Mouse (Mus musculus): ENCODE results near the gene Wfdc16.

Wfdc16 gene

DNA sequence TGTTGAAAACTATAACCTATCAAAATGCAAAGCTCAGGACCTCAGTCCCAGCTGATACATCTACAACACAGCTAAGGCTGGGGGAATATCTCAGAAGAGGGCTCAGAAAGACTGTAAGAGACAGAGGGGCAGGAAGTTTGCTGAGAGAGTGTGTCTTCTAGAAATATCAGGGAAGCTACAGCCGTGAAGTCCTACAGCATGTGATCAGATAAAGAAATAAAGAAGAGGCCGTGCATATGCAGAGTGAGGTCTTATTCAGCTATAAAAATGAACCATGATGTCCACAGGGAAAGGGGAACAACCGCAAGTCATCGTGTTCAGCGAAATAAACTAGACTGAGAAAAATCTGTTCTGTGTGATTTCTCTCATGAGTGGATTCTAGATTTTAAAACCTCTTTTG lies 31.7 kb upstream of the Wfdc16 start:
- TF ChIP-seq NANOG (IDR thresholded peaks at IDR 0.05; ENCODE audit: borderline replicate concordance, low read length) (no peak), POU5F1 (IDR thresholded peaks at IDR 0.05; ENCODE audit: borderline replicate concordance, low read length) (no peak), CTCF (conservative IDR thresholded peaks at IDR 0.05; ENCODE audit: low read length) (no peak)
- H3K4me3 ChIP-seq (replicated peaks; ENCODE audit: low read length) = no peak overlapping the region
- H3K9me3 ChIP-seq (ENCODE audit: low read length) = peaks cover 22% of the 10 kb centered on the region
- no peaks in the 10 kb centered on the region for H3K4me1 ChIP-seq (replicated peaks; ENCODE audit: low read depth, low read length)
- peaks cover 2% of the 10 kb centered on the region; the same call in 1 of the 2 replicates for H3K27me3 ChIP-seq (ENCODE audit: insufficient read depth, low read length)
- no peaks in the 10 kb centered on the region for H3K36me3 ChIP-seq (ENCODE audit: insufficient read depth, low read length)

DNA sequence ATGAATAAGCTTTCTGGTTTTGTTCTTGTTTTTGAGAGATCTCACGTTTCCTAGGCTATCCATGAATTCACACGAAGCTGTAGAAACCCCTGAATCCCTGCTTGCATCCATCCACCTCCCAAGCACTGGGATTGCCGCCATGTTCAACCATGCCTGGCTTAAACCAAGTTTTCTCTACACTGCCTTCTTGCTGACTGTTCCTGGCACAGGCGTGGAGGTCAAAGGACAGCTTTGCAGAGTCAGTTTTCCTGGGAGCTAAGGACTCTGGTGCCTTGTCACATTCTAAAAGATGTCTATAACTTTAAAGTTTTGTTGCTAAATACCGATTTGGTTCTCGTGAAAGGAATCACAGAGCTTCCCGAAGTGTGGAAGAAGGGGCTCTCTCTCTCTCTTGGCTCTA lies 26.3 kb upstream of the Wfdc16 start:
- TF ChIP-seq CTCF (conservative IDR thresholded peaks at IDR 0.05; ENCODE audit: low read length) = no peak
- no peak for TF ChIP-seq NANOG (IDR thresholded peaks at IDR 0.05; ENCODE audit: borderline replicate concordance, low read length)
- TF ChIP-seq POU5F1 (IDR thresholded peaks at IDR 0.05; ENCODE audit: borderline replicate concordance, low read length) = no peak
- H3K9me3 ChIP-seq (ENCODE audit: low read length) = peaks cover 19% of the 10 kb centered on the region
- no peak overlapping the region for H3K4me3 ChIP-seq (replicated peaks; ENCODE audit: low read length)

DNA sequence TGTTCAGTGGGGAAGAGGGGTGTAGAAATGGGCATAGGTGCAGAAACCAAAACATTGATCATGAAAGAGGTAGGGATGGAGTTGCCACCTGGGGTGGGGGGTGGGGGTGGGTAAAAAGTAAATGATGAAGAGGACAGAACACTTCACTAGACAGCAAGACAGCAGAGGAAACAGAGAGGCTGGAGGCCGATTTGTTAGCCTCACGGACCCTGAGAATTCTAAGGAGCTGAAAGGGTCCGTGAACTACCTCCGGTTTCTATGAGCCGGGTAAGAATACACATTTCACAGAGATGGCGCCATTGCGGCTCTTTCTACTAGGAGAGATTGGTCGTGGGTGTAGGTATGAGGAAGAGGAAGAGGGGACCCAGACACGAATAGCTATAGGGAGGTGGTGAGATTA lies 17.9 kb upstream of the Wfdc16 start, which contains the start of gene Wfdc9:
TSS of gene Wfdc9 (minus strand) at position 101 of the 400 bp plus-strand sequence.
- TF ChIP-seq CTCF (conservative IDR thresholded peaks at IDR 0.05; ENCODE audit: low read length) = no peak
- no peak for TF ChIP-seq NANOG (IDR thresholded peaks at IDR 0.05; ENCODE audit: borderline replicate concordance, low read length)
- no peak for TF ChIP-seq POU5F1 (IDR thresholded peaks at IDR 0.05; ENCODE audit: borderline replicate concordance, low read length)
- Histone ChIP-seq H3K4me1 (replicated peaks; ENCODE audit: low read depth, low read length) (peaks cover 14% of the 10 kb centered on the region), H3K9me3 (ENCODE audit: low read length) (no peaks in the 10 kb centered on the region), H3K4me3 (replicated peaks; ENCODE audit: low read length) (peak within 1 kb of the TSS; percentile 29), H3K27me3 (ENCODE audit: insufficient read depth, low read length) (peaks cover 21% of the 10 kb centered on the region), H3K36me3 (ENCODE audit: insufficient read depth, low read length) (no peaks in the 10 kb centered on the region)

More for the DNA sequence above, 26.3 kb upstream of the Wfdc16 start:
- no peaks in the 10 kb centered on the region for H3K4me1 ChIP-seq (replicated peaks; ENCODE audit: low read depth, low read length)
- H3K36me3 ChIP-seq (ENCODE audit: insufficient read depth, low read length) = no peaks in the 10 kb centered on the region
- 0 out of 2 replicates have a peak, but pooled peaks cover 1% of the 10 kb centered on the region for H3K27me3 ChIP-seq (ENCODE audit: insufficient read depth, low read length)

DNA sequence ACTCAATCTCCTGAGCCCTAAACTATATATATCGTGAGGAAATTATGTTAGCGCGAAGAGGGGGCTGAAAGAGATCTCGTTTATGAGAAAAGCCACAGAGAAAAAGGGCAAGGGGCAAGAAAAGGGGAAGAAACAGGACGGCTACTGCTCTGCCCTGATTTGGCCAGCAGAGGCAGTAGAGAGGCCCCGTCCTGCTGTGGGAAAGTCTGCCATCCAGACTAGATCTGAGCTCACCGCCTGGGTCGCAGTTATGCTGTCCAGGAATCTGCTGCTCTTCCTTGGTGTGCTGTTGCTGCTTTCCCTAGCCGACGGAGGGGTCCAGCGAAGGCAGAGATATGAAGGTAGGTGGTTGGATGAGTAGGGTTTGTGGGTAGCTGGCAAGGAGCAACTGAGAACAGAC lies 17.3 kb upstream of the Wfdc16 start, which contains the start of gene Wfdc10:
TSS of gene Wfdc10 (plus strand) at position 189 of the 400 bp plus-strand sequence.
- no peaks in the 10 kb centered on the region for H3K36me3 ChIP-seq (ENCODE audit: insufficient read depth, low read length)
- H3K4me1 ChIP-seq (replicated peaks; ENCODE audit: low read depth, low read length) = peaks cover 14% of the 10 kb centered on the region
- H3K9me3 ChIP-seq (ENCODE audit: low read length) = no peaks in the 10 kb centered on the region
- peaks cover 21% of the 10 kb centered on the region for H3K27me3 ChIP-seq (ENCODE audit: insufficient read depth, low read length)
- H3K4me3 ChIP-seq (replicated peaks; ENCODE audit: low read length) = peak within 1 kb of the TSS; percentile 29
- TF ChIP-seq POU5F1 (IDR thresholded peaks at IDR 0.05; ENCODE audit: borderline replicate concordance, low read length) (no peak), CTCF (conservative IDR thresholded peaks at IDR 0.05; ENCODE audit: low read length) (peak; percentile 99)

DNA sequence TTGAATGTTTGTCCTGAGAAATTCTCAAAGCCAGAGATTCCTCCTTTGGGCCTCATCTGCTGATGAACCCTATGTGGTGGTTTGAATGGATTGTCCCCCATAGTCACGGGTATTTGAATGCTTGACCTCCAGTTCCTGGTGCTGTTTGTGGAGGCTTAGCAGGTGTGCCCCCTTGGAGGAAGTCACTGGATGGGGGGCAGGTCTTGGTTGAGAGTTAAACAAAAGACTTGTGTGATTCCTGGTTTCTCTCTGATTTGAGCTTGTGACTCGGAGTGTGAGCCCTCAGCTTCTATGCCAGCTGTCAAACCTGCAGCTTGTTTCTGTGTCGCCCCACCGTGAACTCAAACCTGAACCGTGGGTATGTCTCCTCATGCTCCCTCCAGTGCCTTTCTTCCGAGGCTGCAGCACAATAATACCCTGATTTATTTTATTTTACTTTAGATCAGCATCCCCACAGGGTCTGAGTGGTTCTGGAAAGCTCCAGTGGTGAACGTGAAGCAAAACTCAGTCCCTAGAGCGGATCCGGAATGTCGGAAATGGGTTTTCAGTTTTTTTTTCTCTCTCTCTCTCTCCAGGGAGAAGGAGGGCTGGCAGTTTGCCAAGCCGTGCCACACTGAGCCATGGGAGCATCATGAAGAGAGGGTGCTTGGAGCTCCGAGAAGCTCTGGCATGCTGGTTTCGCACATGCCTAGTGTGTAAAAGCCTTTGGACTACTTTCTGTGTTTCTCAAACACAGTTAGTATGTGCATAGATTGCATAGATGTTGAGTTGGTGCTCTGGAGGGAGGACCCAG lies 3.5 kb upstream of the Wfdc16 start:
- Histone ChIP-seq H3K4me1 (replicated peaks; ENCODE audit: low read depth, low read length) (peaks cover 21% of the 10 kb centered on the region), H3K4me3 (replicated peaks; ENCODE audit: low read length) (0 out of 2 replicates have a peak overlapping the region, but pooled peaks have one; percentile 3), H3K27me3 (ENCODE audit: insufficient read depth, low read length) (no peaks in the 10 kb centered on the region), H3K36me3 (ENCODE audit: insufficient read depth, low read length) (no peaks in the 10 kb centered on the region), H3K9me3 (ENCODE audit: low read length) (no peaks in the 10 kb centered on the region)
- no peak for TF ChIP-seq CTCF (conservative IDR thresholded peaks at IDR 0.05; ENCODE audit: low read length)
- no peak for TF ChIP-seq POU5F1 (IDR thresholded peaks at IDR 0.05; ENCODE audit: borderline replicate concordance, low read length)
- TF ChIP-seq NANOG (IDR thresholded peaks at IDR 0.05; ENCODE audit: borderline replicate concordance, low read length) = no peak; the same call in 1 of the 2 replicates

DNA sequence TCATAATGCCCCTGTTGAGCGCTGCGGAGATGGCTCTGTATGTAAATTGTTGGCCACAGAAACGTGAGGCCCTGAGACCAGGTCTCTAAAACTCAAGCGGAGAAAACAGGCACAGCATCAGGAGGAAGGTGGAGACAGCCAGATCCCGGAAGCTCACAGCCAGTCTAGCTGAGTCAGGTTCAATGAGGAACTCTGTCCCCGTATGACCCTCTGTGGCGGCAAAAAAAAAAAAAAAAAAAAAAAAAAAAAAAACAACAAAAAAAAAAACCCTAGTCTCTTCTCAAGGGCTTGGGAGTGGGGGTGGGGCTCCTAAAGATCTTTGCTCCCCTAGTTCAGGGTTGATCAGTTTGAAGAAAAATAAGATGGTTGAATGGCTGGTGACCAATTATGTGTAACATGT lies 2.5 kb upstream of the Wfdc16 start:
- no peak for TF ChIP-seq CTCF (conservative IDR thresholded peaks at IDR 0.05; ENCODE audit: low read length)
- TF ChIP-seq NANOG (IDR thresholded peaks at IDR 0.05; ENCODE audit: borderline replicate concordance, low read length) = no peak
- TF ChIP-seq POU5F1 (IDR thresholded peaks at IDR 0.05; ENCODE audit: borderline replicate concordance, low read length) = no peak
- Histone ChIP-seq H3K4me1 (replicated peaks; ENCODE audit: low read depth, low read length) (peaks cover 21% of the 10 kb centered on the region), H3K4me3 (replicated peaks; ENCODE audit: low read length) (no peak overlapping the region), H3K9me3 (ENCODE audit: low read length) (no peaks in the 10 kb centered on the region), H3K27me3 (ENCODE audit: insufficient read depth, low read length) (no peaks in the 10 kb centered on the region), H3K36me3 (ENCODE audit: insufficient read depth, low read length) (no peaks in the 10 kb centered on the region)

DNA sequence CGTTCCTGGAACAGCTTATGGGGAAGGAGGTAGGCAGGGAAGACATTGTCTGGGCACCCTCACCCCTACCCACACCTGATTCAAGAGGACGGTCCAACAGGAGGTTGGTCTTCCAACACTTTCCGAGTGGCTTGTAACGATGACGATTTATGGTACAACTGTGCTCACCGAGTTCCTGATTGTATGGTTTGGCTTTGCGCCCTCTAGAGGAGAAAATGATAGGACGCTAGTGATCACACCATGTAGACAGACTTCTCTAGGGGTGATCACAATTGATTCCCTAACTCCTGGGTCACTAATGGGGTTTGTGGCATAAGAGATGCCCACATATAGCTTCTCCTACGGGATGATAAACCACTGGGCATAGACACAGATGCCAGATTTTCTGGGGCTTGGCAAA lies 3.3 kb downstream of the Wfdc16 start:
- no peaks in the 10 kb centered on the region for H3K36me3 ChIP-seq (ENCODE audit: insufficient read depth, low read length)
- peaks cover 6% of the 10 kb centered on the region; the same call in 1 of the 2 replicates for H3K4me1 ChIP-seq (replicated peaks; ENCODE audit: low read depth, low read length)
- peak overlapping the region; percentile 43; the same call in 1 of the 2 replicates for H3K4me3 ChIP-seq (replicated peaks; ENCODE audit: low read length)
- peak; percentile 69 for TF ChIP-seq CTCF (conservative IDR thresholded peaks at IDR 0.05; ENCODE audit: low read length)
- TF ChIP-seq POU5F1 (IDR thresholded peaks at IDR 0.05; ENCODE audit: borderline replicate concordance, low read length) = no peak
- TF ChIP-seq NANOG (IDR thresholded peaks at IDR 0.05; ENCODE audit: borderline replicate concordance, low read length) = no peak
- H3K9me3 ChIP-seq (ENCODE audit: low read length) = no peaks in the 10 kb centered on the region
- H3K27me3 ChIP-seq (ENCODE audit: insufficient read depth, low read length) = 0 out of 2 replicates have a peak, but pooled peaks cover 3% of the 10 kb centered on the region

DNA sequence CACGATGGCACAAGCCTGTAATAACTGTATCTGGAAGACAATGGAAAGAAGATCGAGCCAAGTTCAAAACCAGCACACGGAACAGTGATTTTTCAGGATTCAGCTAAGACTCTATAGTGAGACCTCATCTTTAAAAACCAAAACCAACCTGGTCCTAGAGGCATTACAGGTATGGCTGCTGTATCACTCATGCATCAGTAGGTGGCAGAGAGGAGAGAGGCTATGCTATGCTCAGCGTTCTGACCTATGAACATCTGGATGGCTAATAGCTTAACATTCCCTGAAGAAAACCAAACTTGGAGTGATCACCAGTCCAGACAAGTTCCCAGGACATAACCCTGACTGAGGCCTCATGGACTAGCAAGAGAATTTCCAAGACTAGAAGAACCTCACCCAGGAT lies 16.8 kb downstream of the Wfdc16 start:
- Histone ChIP-seq H3K9me3 (ENCODE audit: low read length) (peaks cover 6% of the 10 kb centered on the region), H3K36me3 (ENCODE audit: insufficient read depth, low read length) (no peaks in the 10 kb centered on the region), H3K4me1 (replicated peaks; ENCODE audit: low read depth, low read length) (no peaks in the 10 kb centered on the region), H3K27me3 (ENCODE audit: insufficient read depth, low read length) (no peaks in the 10 kb centered on the region), H3K4me3 (replicated peaks; ENCODE audit: low read length) (no peak overlapping the region)
- 0 out of 2 replicates have a peak, but pooled peaks have one; percentile 2 for TF ChIP-seq CTCF (conservative IDR thresholded peaks at IDR 0.05; ENCODE audit: low read length)
- no peak for TF ChIP-seq POU5F1 (IDR thresholded peaks at IDR 0.05; ENCODE audit: borderline replicate concordance, low read length)
